Mouse (Mus musculus): ENCODE measurements around the gene Retreg1.

DNA sequence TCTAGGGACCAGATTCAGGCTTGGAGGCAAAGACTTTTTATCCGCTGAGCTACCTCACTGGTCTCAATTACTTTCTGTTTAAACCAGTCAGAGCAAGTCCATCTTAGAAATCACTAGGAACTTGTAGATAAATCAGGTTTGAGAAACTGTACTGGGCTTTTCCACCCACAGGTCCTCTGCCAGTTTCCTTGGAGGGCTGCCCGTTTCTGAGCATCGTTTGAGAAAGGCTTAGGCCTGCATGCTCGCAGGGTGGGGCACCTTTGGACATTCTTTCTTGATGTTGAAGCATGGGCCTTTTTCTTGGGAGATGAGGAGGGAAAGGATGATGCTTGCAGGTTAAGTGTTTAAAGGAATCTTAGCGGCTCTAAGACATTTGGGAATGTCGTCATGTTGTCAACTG is 77.9 kb downstream of the Retreg1 start:
- TF ChIP-seq CTCF (conservative IDR thresholded peaks at IDR 0.05; ENCODE audit: low read length) = no peak
- no peak for TF ChIP-seq NANOG (IDR thresholded peaks at IDR 0.05; ENCODE audit: borderline replicate concordance, low read length)

Data from E14TG2a.4 (cell line).